Mouse (Mus musculus): Measurements from ENCODE around the gene Trim11.

Trim11 gene

GRCm38 (mm10) chr11:58978706-58979030, 775 bp downstream of the Trim11 start:
- no peak for ATAC-seq (ENCODE audit: insufficient number of reproducible peaks, low FRiP score, low TSS enrichment)

GRCm38 (mm10) chr11:58979183-58979582, 1.3 kb downstream of the Trim11 start:
- ATAC-seq (ENCODE audit: insufficient number of reproducible peaks, low FRiP score, low TSS enrichment): no peak

GRCm38 (mm10) chr11:58979661-58980060, 1.8 kb downstream of the Trim11 start:
- no peak for ATAC-seq (ENCODE audit: insufficient number of reproducible peaks, low FRiP score, low TSS enrichment)

- ATAC-seq (ENCODE audit: insufficient number of reproducible peaks, low FRiP score, low TSS enrichment): no peak
Observed at GRCm38 (mm10) chr11:58980381-58980990, 2.6 kb downstream of the Trim11 start.

- ATAC-seq (ENCODE audit: insufficient number of reproducible peaks, low FRiP score, low TSS enrichment): no peak
Observed at GRCm38 (mm10) chr11:58981541-58982447, 3.9 kb downstream of the Trim11 start.

- ATAC-seq (ENCODE audit: insufficient number of reproducible peaks, low FRiP score, low TSS enrichment): no peak
Observed at GRCm38 (mm10) chr11:58982471-58983097, 4.7 kb downstream of the Trim11 start.

GRCm38 (mm10) chr11:58983691-58984341, 5.9 kb downstream of the Trim11 start:
- no peak for ATAC-seq (ENCODE audit: insufficient number of reproducible peaks, low FRiP score, low TSS enrichment)

- ATAC-seq (ENCODE audit: insufficient number of reproducible peaks, low FRiP score, low TSS enrichment): no peak
Observed at GRCm38 (mm10) chr11:58984657-58985056, 6.8 kb downstream of the Trim11 start.

- no peak for ATAC-seq (ENCODE audit: insufficient number of reproducible peaks, low FRiP score, low TSS enrichment)
Observed at GRCm38 (mm10) chr11:58985299-58985917, 7.5 kb downstream of the Trim11 start.

- ATAC-seq (ENCODE audit: insufficient number of reproducible peaks, low FRiP score, low TSS enrichment): no peak
Observed at GRCm38 (mm10) chr11:58989166-58989565, 11.3 kb downstream of the Trim11 start.

GRCm38 (mm10) chr11:58990141-58990540, 12.2 kb downstream of the Trim11 start:
- ATAC-seq (ENCODE audit: insufficient number of reproducible peaks, low FRiP score, low TSS enrichment): no peak

GRCm38 (mm10) chr11:58990794-58991193, 12.9 kb downstream of the Trim11 start:
- ATAC-seq (ENCODE audit: insufficient number of reproducible peaks, low FRiP score, low TSS enrichment): no peak

GRCm38 (mm10) chr11:58991911-58992310, 14.0 kb downstream of the Trim11 start:
- ATAC-seq (ENCODE audit: insufficient number of reproducible peaks, low FRiP score, low TSS enrichment): no peak

- no peak for ATAC-seq (ENCODE audit: insufficient number of reproducible peaks, low FRiP score, low TSS enrichment)
Observed at GRCm38 (mm10) chr11:58993091-58993670, 15.3 kb downstream of the Trim11 start.

- ATAC-seq (ENCODE audit: insufficient number of reproducible peaks, low FRiP score, low TSS enrichment): peak; percentile 64; the same call in 1 of the 2 replicates
Observed at GRCm38 (mm10) chr11:58994337-58994826, 16.5 kb downstream of the Trim11 start.

- ATAC-seq (ENCODE audit: insufficient number of reproducible peaks, low FRiP score, low TSS enrichment): no peak
Observed at GRCm38 (mm10) chr11:58995061-58995806, 17.3 kb downstream of the Trim11 start.

- no peak for ATAC-seq (ENCODE audit: insufficient number of reproducible peaks, low FRiP score, low TSS enrichment)
Observed at GRCm38 (mm10) chr11:58995807-58996370, 18.0 kb downstream of the Trim11 start.

GRCm38 (mm10) chr11:58997541-58997940, 19.6 kb downstream of the Trim11 start:
- no peak for ATAC-seq (ENCODE audit: insufficient number of reproducible peaks, low FRiP score, low TSS enrichment)

GRCm38 (mm10) chr11:58999158-58999557, 21.3 kb downstream of the Trim11 start:
- ATAC-seq (ENCODE audit: insufficient number of reproducible peaks, low FRiP score, low TSS enrichment): no peak

Data from cerebellum, adult (tissue).